Mouse (Mus musculus) embryonic facial prominence, embryonic 12.5 days (tissue): Measurements from ENCODE around the gene Syt15. TPM values are rescaled to one million over a fixed set of nuclear protein-coding genes. Genes with fewer than 3 reads are reported as not detected.
A peak's percentile ranks its signal among the peaks of the same experiment; 100 is the strongest.

ENCODE experiments used
- ATAC-seq: fragments of 200-750 bp; cut with Nextera tagmentation; 2 replicates; pipeline ENCODE4 v1.8.0; 2017; ENCODE audit not compliant: insufficient number of reproducible peaks, insufficient read depth, low FRiP score, low TSS enrichment
- H3K27ac ChIP-seq: fragments of 300-500 bp; sonication (generic); 2 replicates; pipeline ENCODE4 v1.5.1; 2016; ENCODE audit warnings: mild to moderate bottlenecking
- H3K27me3 ChIP-seq: fragments of 300-500 bp; sonication (generic); 2 replicates; pipeline ENCODE4 v1.6.1; 2016; ENCODE audit warnings: mild to moderate bottlenecking, moderate library complexity
- H3K36me3 ChIP-seq: fragments of 300-500 bp; sonication (generic); 2 replicates; pipeline ENCODE4 v1.6.1; 2016; ENCODE audit warnings: mild to moderate bottlenecking
- H3K4me1 ChIP-seq: fragments of 300-500 bp; sonication (generic); 2 replicates; pipeline ENCODE4 v1.6.1; 2016
- H3K4me2 ChIP-seq: fragments of 300-500 bp; sonication (generic); replicated peaks from 2 replicates; pipeline ENCODE4 v1.6.1; 2016; ENCODE audit warnings: mild to moderate bottlenecking, moderate library complexity
- H3K4me3 ChIP-seq: fragments of 300-500 bp; sonication (generic); 2 replicates; pipeline ENCODE4 v1.5.1; 2016; ENCODE audit warnings: mild to moderate bottlenecking
- H3K9ac ChIP-seq: fragments of 300-500 bp; sonication (generic); 2 replicates; pipeline ENCODE4 v1.6.1; 2016; ENCODE audit warnings: mild to moderate bottlenecking, moderate library complexity
- H3K9me3 ChIP-seq: fragments of 300-500 bp; sonication (generic); 2 replicates; pipeline ENCODE4 v1.6.1; 2016; ENCODE audit warnings: mild to moderate bottlenecking, moderate library complexity
- WGBS: fragments of 180-500 bp; shearing (Covaris S2); methylation state at CpG from one replicate; pipeline ENCODE4 v1.1.7; 2016; 5-methylcytosine and 5-hydroxymethylcytosine counted together
- polyA plus RNA-seq: library from polyadenylated mRNA; unstranded; fragments of >200 nt; fragmentation: Nextera tagmentation; extraction: Ambion mirVana; gene quantifications from 2 replicates; pipeline ENCODE4 v1.2.1, GENCODE M21; 2016

Gene Syt15
- polyA plus RNA-seq, 1 experiment from 2014 or later: 0.18 TPM

DNA sequence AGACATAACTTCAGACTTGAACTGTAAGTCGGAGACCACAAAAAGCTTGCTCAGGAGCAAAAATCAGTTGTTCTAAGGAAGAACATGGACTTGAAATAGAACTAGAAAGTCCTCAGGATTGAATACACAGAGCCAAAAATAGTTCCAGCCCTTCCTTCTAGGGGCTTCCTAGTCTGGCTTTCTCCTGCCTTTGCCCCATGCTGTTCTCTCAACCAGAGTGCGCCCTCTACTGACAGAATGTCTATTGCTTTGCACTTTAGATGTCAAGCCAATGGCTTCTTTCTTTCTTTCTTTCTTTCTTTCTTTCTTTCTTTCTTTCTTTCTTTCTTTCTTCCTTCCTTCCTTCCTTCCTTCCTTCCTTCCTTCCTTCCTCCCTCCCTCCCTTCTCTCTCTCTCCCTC is 10.7 kb upstream of the Syt15 start:
- no peak overlapping the region for H3K4me2 ChIP-seq
- H3K36me3 ChIP-seq: no peaks in the 10 kb centered on the region
- no peak for ATAC-seq
- no peak overlapping the region for H3K27ac ChIP-seq
- no peak overlapping the region for H3K9ac ChIP-seq
- no peaks in the 10 kb centered on the region for H3K9me3 ChIP-seq
- H3K27me3 ChIP-seq: 0 out of 2 replicates have a peak, but pooled peaks cover 4% of the 10 kb centered on the region
- no peaks in the 10 kb centered on the region for H3K4me1 ChIP-seq
- no peak overlapping the region for H3K4me3 ChIP-seq
- WGBS: 48% methylated on average over 2 of the region's 2 CpGs

GRCm38 (mm10) chr14:34209080-34209479 is 10.3 kb upstream of the Syt15 start:
- Histone ChIP-seq H3K27me3 (0 out of 2 replicates have a peak, but pooled peaks cover 4% of the 10 kb centered on the region), H3K4me3 (no peak overlapping the region), H3K9me3 (no peaks in the 10 kb centered on the region), H3K9ac (no peak overlapping the region), H3K4me1 (no peaks in the 10 kb centered on the region), H3K27ac (no peak overlapping the region), H3K36me3 (no peaks in the 10 kb centered on the region), H3K4me2 (no peak overlapping the region)
- ATAC-seq: no peak
- 57% methylated on average over 4 of the region's 4 CpGs for whole genome bisulfite sequencing

DNA sequence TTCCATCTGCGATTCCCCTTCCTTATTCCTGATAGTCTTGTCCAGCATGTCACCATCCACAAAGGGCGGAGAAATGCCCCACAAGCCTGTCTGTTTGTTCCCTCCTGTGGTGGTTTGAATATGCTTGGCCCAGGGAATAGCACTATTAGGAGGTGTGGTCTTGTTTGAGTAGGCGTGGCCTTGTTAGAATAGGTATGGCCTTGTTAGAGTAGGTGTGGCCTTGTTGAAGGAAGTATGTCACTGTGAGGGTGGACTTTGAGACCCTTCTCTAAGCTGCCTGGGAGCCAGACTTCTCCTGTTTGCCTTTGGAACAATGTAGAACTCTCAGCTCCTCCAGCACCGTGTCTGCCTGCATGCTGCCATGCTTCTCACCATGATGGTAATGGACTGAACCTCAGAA is 9.5 kb upstream of the Syt15 start:
- Histone ChIP-seq H3K27ac (no peak overlapping the region), H3K9me3 (no peaks in the 10 kb centered on the region), H3K9ac (no peak overlapping the region), H3K4me3 (no peak overlapping the region), H3K4me2 (no peak overlapping the region), H3K36me3 (no peaks in the 10 kb centered on the region), H3K4me1 (no peaks in the 10 kb centered on the region), H3K27me3 (no peaks in the 10 kb centered on the region)
- 90% methylated on average over 4 of the region's 4 CpGs for WGBS
- no peak for ATAC-seq

DNA sequence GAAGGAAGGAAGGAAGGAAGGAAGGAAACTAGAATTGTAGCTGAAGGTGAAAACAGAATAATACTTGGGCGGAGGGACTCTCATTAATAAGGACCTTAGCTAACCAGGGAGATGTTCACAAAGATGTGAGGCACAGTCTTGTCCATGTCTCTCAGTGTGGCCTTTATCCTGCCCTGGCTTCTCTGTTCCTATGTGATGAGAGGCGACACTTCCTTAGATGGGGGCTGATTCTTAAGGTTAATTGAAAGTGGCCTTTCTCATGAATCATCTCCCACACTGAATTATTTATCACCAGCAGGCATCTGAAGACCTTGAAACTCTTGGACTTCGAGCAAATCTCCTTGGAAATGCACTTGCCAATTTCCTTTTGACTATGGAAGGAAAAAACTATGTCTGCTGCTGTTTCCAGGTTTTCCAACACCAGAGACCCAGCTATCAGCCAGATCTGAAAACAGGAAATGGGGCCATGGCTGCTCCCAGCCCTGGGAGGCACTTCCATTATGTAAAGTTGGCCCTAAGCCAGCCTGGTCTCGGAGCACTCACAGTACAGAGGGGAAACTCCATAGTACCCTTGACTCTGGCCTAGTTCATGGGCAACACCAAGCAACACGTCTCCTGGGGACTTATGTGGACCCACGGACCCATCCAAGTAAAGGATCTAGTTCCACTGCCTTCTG is 3.8 kb upstream of the Syt15 start:
- H3K4me1 ChIP-seq: peaks cover 5% of the 10 kb centered on the region; the same call in 1 of the 2 replicates
- no peaks in the 10 kb centered on the region for H3K9me3 ChIP-seq
- H3K4me3 ChIP-seq: no peak overlapping the region
- no peak overlapping the region for H3K27ac ChIP-seq
- no peak for ATAC-seq
- no peaks in the 10 kb centered on the region for H3K36me3 ChIP-seq
- H3K9ac ChIP-seq: no peak overlapping the region
- no peak overlapping the region for H3K4me2 ChIP-seq
- 65% methylated on average over 6 of the region's 6 CpGs for WGBS
- peaks cover 26% of the 10 kb centered on the region for H3K27me3 ChIP-seq

DNA sequence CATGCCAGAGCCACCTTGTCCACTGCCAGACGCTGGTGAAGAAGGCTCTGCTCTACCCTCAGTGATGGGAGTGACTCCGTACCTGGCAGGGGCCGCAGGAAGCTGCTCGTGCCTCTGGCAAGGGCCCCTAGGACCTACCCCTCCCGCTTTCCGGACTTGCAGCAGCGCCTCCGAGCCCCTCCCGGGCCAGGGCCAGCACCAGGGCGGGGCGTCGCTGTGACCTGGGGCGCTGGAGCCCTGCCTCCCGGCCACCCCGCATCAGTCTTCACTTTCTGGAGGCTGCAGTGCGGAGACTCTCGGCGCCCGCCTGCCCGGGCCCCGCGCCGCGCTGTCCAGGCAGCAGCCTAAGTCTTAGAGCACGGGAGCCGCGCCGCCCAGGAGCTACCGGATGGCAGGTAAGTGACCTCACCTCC is 397 bp downstream of the Syt15 start:
- peaks cover 37% of the 10 kb centered on the region for H3K27me3 ChIP-seq
- H3K36me3 ChIP-seq: no peaks in the 10 kb centered on the region
- no peak for ATAC-seq
- H3K9me3 ChIP-seq: no peaks in the 10 kb centered on the region
- peak overlapping the region; percentile 57 for H3K9ac ChIP-seq
- peak overlapping the region; percentile 66 for H3K4me2 ChIP-seq
- H3K4me3 ChIP-seq: peak overlapping the region; percentile 31
- 4% methylated on average over 29 of the region's 29 CpGs for WGBS
- H3K27ac ChIP-seq: no peak overlapping the region
- peaks cover 5% of the 10 kb centered on the region; the same call in 1 of the 2 replicates for H3K4me1 ChIP-seq

- Histone ChIP-seq H3K4me1 (peaks cover 5% of the 10 kb centered on the region; the same call in 1 of the 2 replicates), H3K9ac (no peak overlapping the region), H3K27ac (no peak overlapping the region), H3K36me3 (no peaks in the 10 kb centered on the region), H3K4me2 (no peak overlapping the region), H3K9me3 (no peaks in the 10 kb centered on the region), H3K4me3 (no peak overlapping the region), H3K27me3 (peaks cover 37% of the 10 kb centered on the region)
- 74% methylated on average over 5 of the region's 5 CpGs for WGBS
- ATAC-seq: no peak
Measured at GRCm38 (mm10) chr14:34220426-34220825, 1.0 kb downstream of the Syt15 start.

- H3K9me3 ChIP-seq: no peaks in the 10 kb centered on the region
- H3K27ac ChIP-seq: no peak overlapping the region
- H3K36me3 ChIP-seq: no peaks in the 10 kb centered on the region
- no peak for ATAC-seq
- peaks cover 5% of the 10 kb centered on the region; the same call in 1 of the 2 replicates for H3K4me1 ChIP-seq
- H3K27me3 ChIP-seq: peaks cover 37% of the 10 kb centered on the region
- no peak overlapping the region for H3K4me3 ChIP-seq
- 65% methylated on average over 4 of the region's 5 CpGs for WGBS
- no peak overlapping the region for H3K9ac ChIP-seq
- H3K4me2 ChIP-seq: no peak overlapping the region
Measured at GRCm38 (mm10) chr14:34221416-34222077, 2.2 kb downstream of the Syt15 start.

DNA sequence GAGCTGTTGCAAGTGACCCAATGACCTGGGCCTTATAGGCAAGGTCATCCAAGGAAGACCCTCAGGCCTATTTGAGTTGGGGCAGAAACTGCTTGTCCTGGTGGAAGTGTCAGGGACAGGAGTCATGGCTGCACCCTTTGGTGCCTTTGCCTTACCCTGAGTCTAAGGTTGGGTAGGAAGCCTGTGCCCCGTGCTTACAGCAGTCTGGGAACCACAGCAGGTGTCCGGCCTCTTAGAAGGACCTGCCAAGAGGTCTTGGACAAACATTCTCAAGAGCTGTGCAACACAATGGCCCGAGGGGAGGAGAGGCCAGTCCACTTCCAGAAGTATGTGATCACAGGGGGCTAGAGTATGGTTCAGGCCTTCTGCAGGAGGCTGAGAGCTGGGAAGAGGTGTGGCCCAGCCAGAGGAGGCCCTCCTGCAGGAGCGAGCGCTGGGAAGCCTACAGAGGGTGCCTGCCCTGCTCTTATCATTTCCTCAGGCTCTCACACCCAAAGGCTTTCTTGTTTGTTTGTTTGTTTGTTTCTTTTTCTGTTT is 4.0 kb downstream of the Syt15 start:
- Histone ChIP-seq H3K9ac (no peak overlapping the region), H3K27me3 (peaks cover 33% of the 10 kb centered on the region), H3K4me1 (peaks cover 5% of the 10 kb centered on the region; the same call in 1 of the 2 replicates), H3K36me3 (no peaks in the 10 kb centered on the region), H3K9me3 (no peaks in the 10 kb centered on the region), H3K27ac (no peak overlapping the region), H3K4me3 (no peak overlapping the region), H3K4me2 (no peak overlapping the region)
- no peak for ATAC-seq
- 70% methylated on average over 5 of the region's 5 CpGs for WGBS

DNA sequence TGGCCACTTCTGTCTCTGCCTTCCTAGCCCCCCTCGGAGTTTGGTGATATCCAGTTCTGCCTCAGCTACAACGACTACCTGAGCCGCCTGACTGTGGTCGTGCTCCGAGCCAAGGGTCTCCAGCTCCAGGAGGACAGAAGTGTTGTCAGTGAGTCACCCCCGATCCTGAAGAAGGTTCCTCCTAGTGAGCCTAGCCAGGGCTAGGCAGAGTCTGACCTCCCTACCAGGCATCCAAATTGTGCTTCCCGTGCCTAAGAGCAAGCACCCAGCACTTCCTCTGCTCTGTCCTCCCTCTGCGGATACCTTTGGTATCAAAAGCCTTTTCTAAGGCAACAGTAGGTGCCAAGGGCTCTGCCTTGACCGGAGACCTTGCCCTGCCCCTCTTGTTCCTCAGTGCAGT is 6.6 kb downstream of the Syt15 start:
- no peak overlapping the region for H3K4me2 ChIP-seq
- no peaks in the 10 kb centered on the region for H3K4me1 ChIP-seq
- H3K9me3 ChIP-seq: no peaks in the 10 kb centered on the region
- no peak overlapping the region for H3K27ac ChIP-seq
- no peak overlapping the region for H3K9ac ChIP-seq
- WGBS: 83% methylated on average over 9 of the region's 9 CpGs
- H3K4me3 ChIP-seq: no peak overlapping the region
- peaks cover 8% of the 10 kb centered on the region for H3K27me3 ChIP-seq
- no peaks in the 10 kb centered on the region for H3K36me3 ChIP-seq
- ATAC-seq: no peak

- Histone ChIP-seq H3K4me3 (no peak overlapping the region), H3K27ac (no peak overlapping the region), H3K9me3 (no peaks in the 10 kb centered on the region), H3K4me2 (no peak overlapping the region), H3K4me1 (no peaks in the 10 kb centered on the region), H3K27me3 (peaks cover 2% of the 10 kb centered on the region; the same call in 1 of the 2 replicates), H3K9ac (no peak overlapping the region), H3K36me3 (no peaks in the 10 kb centered on the region)
- ATAC-seq: no peak
- 85% methylated on average over 4 of the region's 4 CpGs for WGBS
Measured at GRCm38 (mm10) chr14:34226566-34226965, 7.2 kb downstream of the Syt15 start.

- 81% methylated on average over 12 of the region's 12 CpGs for WGBS
- H3K4me2 ChIP-seq: no peak overlapping the region
- no peak for ATAC-seq
Measured at GRCm38 (mm10) chr14:34227981-34228380, 8.6 kb downstream of the Syt15 start.

More at GRCm38 (mm10) chr14:34227981-34228380, 8.6 kb downstream of the Syt15 start:
- Histone ChIP-seq H3K4me1 (no peaks in the 10 kb centered on the region), H3K27me3 (no peaks in the 10 kb centered on the region), H3K9me3 (no peaks in the 10 kb centered on the region), H3K36me3 (no peaks in the 10 kb centered on the region), H3K4me3 (no peak overlapping the region), H3K9ac (no peak overlapping the region), H3K27ac (no peak overlapping the region)
